Mouse (Mus musculus): ENCODE measurements around the gene Ankrd63. TPM values are rescaled to one million over a fixed set of nuclear protein-coding genes. Genes with fewer than 3 reads are reported as not detected.

Gene Ankrd63
- total and polyA plus RNA-seq, 3 experiments: 0.08 to 0.53 TPM; not detected in 1

GRCm38 (mm10) chr2:118741183-118741582 is 37.4 kb upstream of the Ankrd63 start:
- Histone ChIP-seq H3K4me1 (ENCODE audit: control insufficient read depth in 1 of 2, insufficient read depth in 2 of 2, low read length in 2 of 2) (peaks cover 4 to 12% of the 10 kb centered on the region in 2 experiments), H3K9me3 (replicated peaks; ENCODE audit: insufficient read depth, low read length) (no peaks in the 10 kb centered on the region), H3K27ac (ENCODE audit: control insufficient read depth, low read depth, low read length) (no peak overlapping the region), H3K9ac (ENCODE audit: control insufficient read depth, low read depth, low read length, poor library complexity, severe bottlenecking) (no peak overlapping the region), H3K4me3 (ENCODE audit: control insufficient read depth in 1 of 2, insufficient read depth in 1 of 2, low read depth in 2 of 2, low read length in 2 of 2) (no peak overlapping the region), H3K27me3 (ENCODE audit: control insufficient read depth in 1 of 2, insufficient read depth in 2 of 2, low read length in 2 of 2) (no peaks in the 10 kb centered on the region), H3K79me2 (ENCODE audit: control insufficient read depth, insufficient read depth, low read length, poor library complexity) (peaks cover 6% of the 10 kb centered on the region), H3K36me3 (ENCODE audit: control insufficient read depth in 1 of 2, insufficient read depth in 2 of 2, low read length in 2 of 2) (peaks cover 0 to 5% of the 10 kb centered on the region in 2 experiments; a peak in 2 of 4 replicates)
- no peak for DNase-seq (ENCODE audit: low read depth, low spot score)
- TF ChIP-seq NELFE (IDR thresholded peaks at IDR 0.05; ENCODE audit: low read depth, low read length) (no peak), MAZ (IDR thresholded peaks at IDR 0.05; ENCODE audit: low read depth, low read length) (no peak), ZKSCAN1 (IDR thresholded peaks at IDR 0.05; ENCODE audit: low read depth, low read length) (no peak), RAD21 (IDR thresholded peaks at IDR 0.05; ENCODE audit: low read depth, low read length) (no peak), GABPA (IDR thresholded peaks at IDR 0.05; ENCODE audit: low read depth, low read length) (no peak), EP300 (IDR thresholded peaks at IDR 0.05; ENCODE audit: low read depth in 1 of 2, low read length in 2 of 2) (no peak), POLR2A (IDR thresholded peaks at IDR 0.05; ENCODE audit: control insufficient read depth in 1 of 2, insufficient read depth in 1 of 2, low read depth in 1 of 2, low read length in 2 of 2, poor library complexity in 1 of 2) (no peak), JUND (IDR thresholded peaks at IDR 0.05; ENCODE audit: low read depth, low read length) (no peak), RCOR1 (IDR thresholded peaks at IDR 0.05; ENCODE audit: low read depth, low read length) (no peak), MXI1 (IDR thresholded peaks at IDR 0.05; ENCODE audit: low read depth, low read length) (no peak), UBTF (IDR thresholded peaks at IDR 0.05; ENCODE audit: borderline replicate concordance, insufficient read depth, low read depth, low read length) (no peak), ELF1 (IDR thresholded peaks at IDR 0.05; ENCODE audit: low read depth, low read length) (no peak), CHD1 (IDR thresholded peaks at IDR 0.05; ENCODE audit: low read depth, low read length) (no peak), POLR2AphosphoS2 (IDR thresholded peaks at IDR 0.05; ENCODE audit: low read length) (no peak), MEF2A (IDR thresholded peaks at IDR 0.05; ENCODE audit: extremely low read depth, insufficient replicate concordance, low read depth, low read length, poor library complexity, severe bottlenecking) (no peak), MAFK (IDR thresholded peaks at IDR 0.05; ENCODE audit: borderline replicate concordance, low read depth, low read length) (no peak), MYC (IDR thresholded peaks at IDR 0.05; ENCODE audit: low read depth, low read length) (no peak), ETS1 (IDR thresholded peaks at IDR 0.05; ENCODE audit: low read depth, low read length) (no peak)

DNA sequence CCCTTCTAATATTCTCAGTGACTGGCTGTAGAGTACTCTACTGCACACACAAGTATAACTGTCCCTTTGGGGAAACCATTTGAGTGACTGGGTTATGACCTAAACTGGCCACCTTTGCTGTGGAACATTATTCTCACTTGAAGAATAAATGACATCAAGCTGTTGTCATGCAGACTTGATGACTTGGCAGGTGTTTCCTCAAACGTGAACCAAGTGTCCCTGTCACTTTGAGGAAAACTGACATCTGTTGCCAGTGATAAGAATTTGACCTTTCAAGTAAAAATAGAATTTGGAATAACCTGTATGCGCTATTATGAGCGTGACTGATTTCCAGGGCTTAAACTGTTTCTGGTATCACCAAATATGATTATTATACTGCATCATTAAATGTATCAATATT is 36.6 kb upstream of the Ankrd63 start:
- DNase-seq (ENCODE audit: low read depth, low spot score): no peak
- no peak overlapping the region for H3K27ac ChIP-seq (ENCODE audit: control insufficient read depth, low read depth, low read length)
- H3K4me3 ChIP-seq (ENCODE audit: control insufficient read depth in 1 of 2, insufficient read depth in 1 of 2, low read depth in 2 of 2, low read length in 2 of 2): no peak overlapping the region
- H3K9me3 ChIP-seq (replicated peaks; ENCODE audit: insufficient read depth, low read length): no peaks in the 10 kb centered on the region
- peaks cover 0 to 5% of the 10 kb centered on the region in 2 experiments; a peak in 2 of 4 replicates for H3K36me3 ChIP-seq (ENCODE audit: control insufficient read depth in 1 of 2, insufficient read depth in 2 of 2, low read length in 2 of 2)
- H3K4me1 ChIP-seq (ENCODE audit: control insufficient read depth in 1 of 2, insufficient read depth in 2 of 2, low read length in 2 of 2): peaks cover 4 to 12% of the 10 kb centered on the region in 2 experiments
- no peaks in the 10 kb centered on the region for H3K27me3 ChIP-seq (ENCODE audit: control insufficient read depth in 1 of 2, insufficient read depth in 2 of 2, low read length in 2 of 2)
- H3K9ac ChIP-seq (ENCODE audit: control insufficient read depth, low read depth, low read length, poor library complexity, severe bottlenecking): no peak overlapping the region
- 0 out of 2 replicates have a peak, but pooled peaks have one; percentile 25 for TF ChIP-seq ETS1 (IDR thresholded peaks at IDR 0.05; ENCODE audit: low read depth, low read length)
- TF ChIP-seq EP300 (IDR thresholded peaks at IDR 0.05; ENCODE audit: low read depth in 1 of 2, low read length in 2 of 2): no peak
- TF ChIP-seq MEF2A (IDR thresholded peaks at IDR 0.05; ENCODE audit: extremely low read depth, insufficient replicate concordance, low read depth, low read length, poor library complexity, severe bottlenecking): 0 out of 2 replicates have a peak, but pooled peaks have one; percentile 24
- no peaks in the 10 kb centered on the region; the same call in 1 of the 2 replicates for H3K79me2 ChIP-seq (ENCODE audit: control insufficient read depth, insufficient read depth, low read length, poor library complexity)
